Mouse (Mus musculus) gastrocnemius, postnatal 14 days (tissue): ENCODE measurements around the gene Tmem45a. TPM values are rescaled to one million over a fixed set of nuclear protein-coding genes. Genes with fewer than 3 reads are reported as not detected.

ENCODE experiments used
- DNase-seq: peaks from one replicate; pipeline ENCODE4 v3.0.0; 2021; ENCODE audit warnings: mixed read lengths
- intact Hi-C: fragments of 180-260 bp; cut with DNase I; formaldehyde crosslinking; loops from one replicate; pipeline ENCODE4 v1.15.1; 2025; ENCODE audit warnings: low total_unique reads
- total RNA-seq, 2 experiments: library from RNA; stranded (reverse); gene quantifications; 2 replicates each; pipeline ENCODE4 v1.2.3; 2021

Gene Tmem45a
- total RNA-seq, 2 experiments from 2014 or later: 7.6 to 9.2 TPM

DNA sequence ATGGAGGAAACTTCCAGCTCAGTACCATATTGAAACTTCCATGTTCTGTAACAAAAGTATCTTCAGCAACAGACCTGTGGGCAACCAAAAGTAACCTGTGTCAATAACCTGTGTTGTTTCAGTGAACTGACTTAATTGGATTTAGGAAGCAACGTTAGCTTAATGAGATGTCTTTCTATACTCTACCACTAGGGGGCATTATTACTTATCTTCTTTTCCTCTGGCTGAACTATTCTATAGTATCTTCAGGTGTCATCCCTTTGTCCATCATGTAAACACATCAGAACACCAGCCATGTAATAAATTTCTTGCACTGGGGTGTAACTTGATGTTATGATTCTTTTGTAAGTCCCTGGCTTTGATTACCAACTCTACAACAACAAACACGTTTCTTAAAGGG lies 85.5 kb downstream of the Tmem45a start:
- DNase-seq: no peak
- intact Hi-C loops: no loop called here

DNA sequence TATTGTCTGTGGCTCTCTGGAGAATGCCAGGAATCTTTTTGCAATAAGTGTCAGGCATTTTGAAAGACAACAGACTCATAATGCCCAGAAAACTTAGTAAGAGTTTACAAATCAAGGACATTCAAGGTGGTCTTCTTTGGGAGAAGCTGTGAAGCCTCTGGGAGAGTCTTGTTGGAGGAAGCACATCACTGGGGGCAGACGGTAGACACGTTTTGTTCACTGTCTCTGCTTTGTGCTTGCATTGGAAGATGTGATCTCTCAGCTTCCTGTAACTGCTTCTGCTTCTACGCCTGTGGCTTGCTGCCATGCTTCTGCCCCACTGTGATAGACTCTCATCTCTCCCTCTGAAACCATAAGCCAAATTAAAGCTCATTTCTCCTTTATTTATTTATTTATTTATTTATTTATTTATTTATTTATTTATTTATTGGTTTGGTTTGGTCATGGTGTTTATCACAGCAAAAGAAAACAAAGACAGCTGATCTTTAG lies 86.4 kb downstream of the Tmem45a start:
- no peak for DNase-seq
- intact Hi-C loops: loop anchor here (5.0 kb wide), 1 partner anchor 118 kb away; no protein-coding TSS in a partner anchor

DNA sequence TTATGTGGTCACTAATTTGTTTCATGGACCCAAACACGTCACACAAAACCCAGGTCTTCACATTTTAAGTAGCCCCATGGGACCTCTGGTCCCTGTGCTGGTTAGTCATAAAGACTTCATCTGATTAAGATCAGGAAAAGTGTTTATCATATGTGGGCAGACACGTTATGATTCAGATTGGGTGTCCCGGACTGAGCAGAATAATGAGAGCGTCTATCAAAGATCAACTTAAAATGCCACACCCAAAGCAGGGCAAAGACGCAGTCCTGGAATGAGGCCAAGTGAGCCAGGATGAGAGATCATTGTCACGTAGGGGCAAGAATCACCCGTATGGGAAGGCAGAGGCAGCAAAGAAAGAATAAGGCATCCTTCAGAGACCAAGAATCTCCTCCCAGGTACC lies 87.1 kb downstream of the Tmem45a start:
- intact Hi-C loops: loop anchor here (5.0 kb wide), 1 partner anchor 118 kb away; no protein-coding TSS in a partner anchor

DNA sequence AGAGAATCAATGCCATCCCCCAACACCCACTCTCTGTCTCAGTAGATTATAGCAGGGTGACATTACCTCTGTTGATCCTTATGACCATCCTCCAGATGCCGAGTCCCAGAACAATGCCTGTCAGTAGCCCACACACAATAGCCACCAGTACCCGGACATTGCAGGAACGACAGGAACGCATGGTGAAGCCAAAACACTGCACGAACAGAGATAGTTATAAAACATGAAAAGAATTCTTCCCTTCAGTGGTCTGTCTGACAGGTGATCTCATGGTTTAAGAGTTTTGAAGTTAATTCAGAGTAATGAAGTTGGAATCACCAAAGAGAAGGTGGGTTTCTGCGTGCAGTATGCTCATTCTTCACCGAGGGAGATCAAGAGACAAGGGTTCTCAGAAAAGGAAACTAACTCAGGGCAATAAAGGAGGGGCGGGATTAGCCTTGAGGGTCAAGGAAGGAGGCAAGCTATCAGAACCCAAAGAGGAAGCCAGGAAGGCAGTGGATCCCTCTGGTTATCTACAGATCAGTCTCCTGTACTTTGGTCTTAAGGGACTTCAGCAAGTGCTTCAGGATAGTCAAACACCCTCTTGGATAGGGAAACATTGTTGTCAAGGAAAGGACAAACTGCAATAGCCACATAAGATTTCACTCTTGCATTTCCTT lies 90.4 kb downstream of the Tmem45a start, which contains the start of gene Adgrg7:
Gene Adgrg7, minus strand, starts transcription at position 375 of the 659 bp plus-strand sequence.
- intact Hi-C loops: loop anchor here (5.0 kb wide), 1 partner anchor 122 kb away; no protein-coding TSS in a partner anchor
- DNase-seq: no peak

More for the DNA sequence above, 87.1 kb downstream of the Tmem45a start:
- no peak for DNase-seq

DNA sequence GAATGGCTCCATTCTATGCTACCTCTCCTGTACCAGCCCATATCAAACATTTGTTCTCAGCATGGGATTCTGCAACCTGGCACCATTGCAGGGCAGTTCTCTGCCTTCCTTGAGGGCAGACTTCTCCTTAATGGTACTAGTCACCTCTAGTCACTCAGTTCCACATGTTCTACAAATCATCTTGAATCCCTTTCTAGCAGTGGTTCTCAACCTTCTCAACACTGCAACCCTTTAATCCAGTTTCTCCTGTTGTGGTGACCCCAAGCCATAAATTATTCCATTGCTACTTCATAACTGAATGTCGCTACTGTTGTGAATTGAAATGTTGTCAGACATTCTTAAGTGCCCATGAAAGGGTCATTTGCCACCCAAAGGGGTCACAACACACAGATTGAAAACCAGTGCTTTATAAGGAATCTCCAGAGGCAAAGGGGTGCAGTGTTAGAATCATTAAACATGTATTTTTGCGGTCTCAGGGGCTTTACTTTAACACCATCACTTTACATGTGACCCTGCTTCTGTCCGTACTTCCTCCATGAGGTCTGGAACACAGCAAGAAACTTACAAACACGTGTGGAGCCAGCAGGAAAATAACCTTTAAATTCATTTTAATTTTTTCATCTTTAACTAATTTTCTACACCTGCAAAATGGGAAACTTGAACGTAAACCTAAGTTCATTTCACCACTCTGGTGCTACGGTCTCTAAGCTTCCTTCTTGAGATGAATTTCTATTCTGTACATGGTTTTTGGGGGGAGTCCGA lies 91.4 kb downstream of the Tmem45a start:
- DNase-seq: no peak
- intact Hi-C loops: loop anchor here (5.0 kb wide), 1 partner anchor 123 kb away; no protein-coding TSS in a partner anchor

DNA sequence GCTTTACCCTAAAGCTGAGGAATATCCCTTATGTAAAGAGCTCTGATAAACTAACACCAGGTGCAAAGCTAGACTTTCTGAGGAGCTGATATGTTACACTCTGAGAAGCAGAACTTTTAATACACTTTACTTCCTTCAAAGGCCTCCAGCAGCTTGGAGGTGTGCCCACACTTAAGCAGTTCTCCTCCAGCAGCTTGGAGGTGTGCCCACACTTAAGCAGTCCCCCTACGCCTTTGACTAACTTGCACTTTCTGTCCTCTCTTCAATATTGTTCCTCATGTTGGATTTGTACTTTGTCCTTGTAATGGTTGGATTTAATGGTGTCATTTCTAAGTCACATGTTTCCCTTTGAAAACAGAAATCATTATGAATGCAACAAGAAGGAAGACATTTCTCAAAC lies 92.2 kb downstream of the Tmem45a start:
- intact Hi-C loops: no loop called here
- no peak for DNase-seq

DNA sequence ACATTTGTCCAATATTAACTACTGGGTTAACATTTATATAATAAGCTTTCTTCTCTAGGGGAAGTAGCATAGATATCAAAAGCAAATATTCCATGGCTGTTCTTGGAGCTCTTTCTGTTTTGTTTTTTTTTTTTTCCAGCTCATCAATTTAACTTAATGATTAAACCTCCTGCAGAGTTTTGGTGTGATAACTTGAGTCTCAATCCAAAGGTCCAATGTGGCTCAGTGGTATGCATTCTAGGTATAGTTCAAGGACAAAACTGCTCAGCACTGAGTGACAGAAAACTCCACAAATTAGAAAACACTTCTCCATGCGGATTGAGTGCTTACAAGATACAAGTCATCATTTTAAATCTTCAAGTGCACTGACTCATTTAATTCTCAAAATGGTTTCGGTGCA lies 100.0 kb downstream of the Tmem45a start:
- intact Hi-C loops: no loop called here
- DNase-seq: no peak

DNA sequence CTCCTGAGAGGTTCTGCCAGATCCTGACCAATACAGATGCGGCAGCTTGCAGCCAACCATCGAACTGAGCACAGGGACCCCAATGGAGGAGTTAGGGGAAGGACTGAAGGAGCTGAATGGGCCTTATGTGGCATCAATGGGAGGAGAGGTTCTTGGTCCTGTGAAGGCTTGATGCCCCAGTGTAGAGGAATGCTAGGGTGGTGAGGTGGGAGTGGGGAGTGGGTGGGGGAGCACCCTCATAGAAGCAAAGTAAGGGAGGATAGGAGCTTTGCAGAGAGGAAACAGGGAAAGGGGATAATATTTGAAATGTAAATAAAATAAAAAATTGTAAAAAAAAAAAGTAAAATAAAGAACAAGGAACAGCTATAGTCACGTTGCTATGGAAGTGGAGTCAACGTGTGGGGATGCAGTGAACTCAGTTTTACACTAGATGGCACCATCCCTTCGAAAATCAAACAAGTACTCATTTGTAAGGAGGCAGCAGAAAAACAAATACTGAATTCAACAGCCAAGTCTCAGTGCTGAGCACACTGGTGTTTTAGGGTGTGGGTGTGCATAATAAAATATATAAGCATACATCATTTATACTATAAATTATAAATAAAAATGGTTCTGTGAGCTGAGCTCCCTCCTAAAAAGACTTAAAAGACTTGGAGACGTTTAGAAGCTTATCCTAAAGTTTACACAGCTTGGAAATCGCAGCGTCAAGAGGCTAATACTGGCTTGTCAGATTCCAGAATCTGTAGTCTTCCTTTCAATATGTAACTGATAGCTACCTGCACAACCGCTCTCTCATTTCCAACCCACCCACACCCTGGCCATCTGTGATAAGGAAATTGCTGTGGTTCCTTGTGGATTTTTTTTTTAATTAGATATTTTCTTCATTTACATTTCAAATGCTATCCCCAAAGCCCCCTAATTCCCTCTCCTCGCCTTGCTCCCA lies 114.5 kb downstream of the Tmem45a start:
- intact Hi-C loops: loop anchor here (5.0 kb wide), 2 partner anchors 151 to 321 kb away; no protein-coding TSS in a partner anchor
- DNase-seq: no peak

Other genes with a start within 250 kb of the Tmem45a start
- 10 to 100 TPM; 41.9 to 48.8 TPM for gene Tfg, start 168.7 kb downstream of the Tmem45a start, total RNA-seq
- gene Adgrg7, start 90.3 kb downstream of the Tmem45a start, total RNA-seq: not detected
- gene Lnp1, start 41.9 kb upstream of the Tmem45a start, total RNA-seq: not detected
- not detected for gene Tmem45a2, start 185.2 kb upstream of the Tmem45a start, total RNA-seq
- gene Tomm70a, start 235.5 kb upstream of the Tmem45a start, total RNA-seq: 10 to 100 TPM; 33.9 to 36.9 TPM